Comparison of ENCODE assay signal across 8 mouse cellular contexts in genomic region chr5:135063629-135064381, GRCm38 (mm10). TPM values are rescaled to one million over a fixed set of nuclear protein-coding genes. Genes with fewer than 3 reads are reported as not detected.
DNase-seq lines count a peak whose midpoint lies in the region; ATAC-seq lines count a peak whose summit lies in the region.

Gene Dnajc30 (plus strand): TSS chr5:135064202.

- under 1% methylated on average over 52 of the region's 52 CpGs for WGBS in heart, embryonic 13.5 days
- WGBS in liver, embryonic 12.5 days (ENCODE audit: insufficient replicate concordance) = under 1% methylated on average over 52 of the region's 52 CpGs
- under 1% methylated on average over 52 of the region's 52 CpGs for WGBS in stomach, embryonic 15.5 days

- H3K4me1 ChIP-seq in brown adipose tissue, adult 24 weeks (ENCODE audit: control insufficient read depth, insufficient read depth, insufficient read length, low read length) = peaks cover 2% of the 10 kb centered on the region; the same call in 1 of the 2 replicates
- peaks cover 24% of the 10 kb centered on the region for H3K4me1 ChIP-seq in heart, embryonic 13.5 days
- H3K4me1 ChIP-seq in liver, embryonic 12.5 days = peaks cover 34% of the 10 kb centered on the region
- peaks cover 11% of the 10 kb centered on the region; the same call in 1 of the 2 replicates for H3K4me1 ChIP-seq in stomach, embryonic 15.5 days

- H3K4me3 ChIP-seq in brown adipose tissue, adult 24 weeks (ENCODE audit: insufficient read depth, low read depth, low read length) = peak within 1 kb of the TSS; percentile 94
- H3K4me3 ChIP-seq in heart, embryonic 13.5 days = peak within 1 kb of the TSS; percentile 94
- H3K4me3 ChIP-seq in liver, embryonic 12.5 days = peak within 1 kb of the TSS; percentile 93
- H3K4me3 ChIP-seq in stomach, embryonic 15.5 days (replicated peaks) = peak within 1 kb of the TSS; percentile 92

- peaks cover 6% of the 10 kb centered on the region for H3K9me3 ChIP-seq in heart, embryonic 13.5 days
- H3K9me3 ChIP-seq in liver, embryonic 12.5 days (replicated peaks) = no peaks in the 10 kb centered on the region
- no peaks in the 10 kb centered on the region for H3K9me3 ChIP-seq in stomach, embryonic 15.5 days

- ATAC-seq in heart, embryonic 13.5 days (ENCODE audit: extremely low read depth, insufficient number of reproducible peaks, low FRiP score, low TSS enrichment) = peak; percentile 94
- ATAC-seq in liver, embryonic 12.5 days = peak; percentile 97
- peak; percentile 95 for ATAC-seq in stomach, embryonic 15.5 days (ENCODE audit: insufficient read depth, low FRiP score, low read depth)

- no peaks in the 10 kb centered on the region for H3K27me3 ChIP-seq in heart, embryonic 13.5 days (replicated peaks)
- no peaks in the 10 kb centered on the region for H3K27me3 ChIP-seq in liver, embryonic 12.5 days (replicated peaks)
- no peaks in the 10 kb centered on the region for H3K27me3 ChIP-seq in stomach, embryonic 15.5 days (replicated peaks)

- H3K27ac ChIP-seq in brown adipose tissue, adult 24 weeks (replicated peaks; ENCODE audit: low read depth, low read length) = peak within 1 kb of the TSS; percentile 62
- peak within 1 kb of the TSS; percentile 64 for H3K27ac ChIP-seq in heart, embryonic 13.5 days (replicated peaks)
- H3K27ac ChIP-seq in liver, embryonic 12.5 days = peak within 1 kb of the TSS; percentile 79
- H3K27ac ChIP-seq in stomach, embryonic 15.5 days = peak within 1 kb of the TSS; percentile 23; the same call in 1 of the 2 replicates

- peaks cover 65% of the 10 kb centered on the region for H3K36me3 ChIP-seq in heart, embryonic 13.5 days
- H3K36me3 ChIP-seq in liver, embryonic 12.5 days = peaks cover 59% of the 10 kb centered on the region
- H3K36me3 ChIP-seq in stomach, embryonic 15.5 days = peaks cover 27% of the 10 kb centered on the region

- H3K4me2 ChIP-seq in heart, embryonic 13.5 days = peak within 1 kb of the TSS; percentile 96
- peak within 1 kb of the TSS; percentile 98 for H3K4me2 ChIP-seq in liver, embryonic 12.5 days
- peak within 1 kb of the TSS; percentile 96 for H3K4me2 ChIP-seq in stomach, embryonic 15.5 days

- peak within 1 kb of the TSS; percentile 91 for H3K9ac ChIP-seq in heart, embryonic 13.5 days
- H3K9ac ChIP-seq in liver, embryonic 12.5 days = peak within 1 kb of the TSS; percentile 91
- peak within 1 kb of the TSS; percentile 73 for H3K9ac ChIP-seq in stomach, embryonic 15.5 days

- peak; percentile 99 for DNase-seq in CD4-positive, CD25-positive, alpha-beta regulatory T cell, adult 2 months (ENCODE audit: low read depth, low spot score)
- peak; percentile 49 for DNase-seq in fat pad, adult 2 months (ENCODE audit: extremely low read depth, low read depth, low spot score)
- DNase-seq in kidney, postnatal 10 days = peak; percentile 99
- DNase-seq in natural killer cell, adult 2 months (ENCODE audit: low spot score in 2 of 2) = peak; percentile 93 to 95

RNA-seq across cellular contexts. Expression of gene Dnajc30, which starts in this region (rescaled TPM):
- polyA plus RNA-seq in brown adipose tissue, adult 24 weeks (2012; ENCODE audit: insufficient read depth, insufficient read length, missing spikeins) = 14.3 and 21.1 TPM in 2 replicates
- polyA plus RNA-seq in heart, embryonic 13.5 days (2015; fragmentation: Nextera tagmentation; extraction: Ambion mirVana) = 26.4 and 28.1 TPM in 2 replicates
- 15.9 and 19.1 TPM in 2 replicates for polyA plus RNA-seq in liver, embryonic 12.5 days (2016; fragmentation: Nextera tagmentation; extraction: Ambion mirVana)
- polyA plus RNA-seq in stomach, embryonic 15.5 days (2015; fragmentation: Nextera tagmentation; extraction: Ambion mirVana) = 28.9 and 33.5 TPM in 2 replicates

Comparison
In these comparisons a context has a peak if more than half of its experiments do, and no peak if none do; other contexts are left out.
1. Peak in every context shown above with its lines: DNase-seq, ATAC-seq, H3K4me3 ChIP-seq and H3K27ac ChIP-seq.
2. DNase-seq: peak in every context shown above with its lines; median percentile 99 in CD4-positive, CD25-positive, alpha-beta regulatory T cell, adult 2 months; 99 in kidney, postnatal 10 days; 94 in natural killer cell, adult 2 months; 49 in fat pad, adult 2 months.
3. H3K27ac ChIP-seq: peak in every context shown above with its lines; median percentile 79 in liver, embryonic 12.5 days; 64 in heart, embryonic 13.5 days; 62 in brown adipose tissue, adult 24 weeks; 23 in stomach, embryonic 15.5 days.